Mouse (Mus musculus) telencephalon, adult 2 months (tissue): ENCODE results near the gene Myo9a.
"Not testable (repeated sequence)": the region's sequence is repeated elsewhere in the genome, so short reads cannot be mapped to it uniquely, and the experiment has no call there.

ENCODE experiments used
- DNase-seq: peaks from one replicate; pipeline ENCODE4 v3.0.0-alpha.2; 2011; ENCODE audit warnings: low read depth, low spot score

Myo9a gene

GRCm38 (mm10) chr9:59948691-59949250, 198.1 kb downstream of the Myo9a start:
- DNase-seq = no peak

GRCm38 (mm10) chr9:59949511-59949910, 198.8 kb downstream of the Myo9a start:
- DNase-seq = no peak

- DNase-seq = no peak
These were observed 199.3 kb downstream of the Myo9a start for GRCm38 (mm10) chr9:59949981-59950380.

- no peak for DNase-seq
These were observed 200.5 kb downstream of the Myo9a start for GRCm38 (mm10) chr9:59951001-59951750.

- DNase-seq = no peak
These were observed 201.2 kb downstream of the Myo9a start for GRCm38 (mm10) chr9:59951943-59952342.

- DNase-seq = no peak
These were observed 201.9 kb downstream of the Myo9a start for GRCm38 (mm10) chr9:59952515-59953070.

GRCm38 (mm10) chr9:59953556-59953955, 202.9 kb downstream of the Myo9a start:
- DNase-seq = no peak

GRCm38 (mm10) chr9:59955199-59955598, 204.5 kb downstream of the Myo9a start:
- DNase-seq = no peak

- DNase-seq = no peak
These were observed 205.0 kb downstream of the Myo9a start for GRCm38 (mm10) chr9:59955692-59956091.

GRCm38 (mm10) chr9:59956496-59956895, 205.8 kb downstream of the Myo9a start:
- no peak for DNase-seq

- not testable (repeated sequence) for DNase-seq
These were observed 207.4 kb downstream of the Myo9a start for GRCm38 (mm10) chr9:59958115-59958514.

- peak; percentile 32 for DNase-seq
These were observed 208.6 kb downstream of the Myo9a start for GRCm38 (mm10) chr9:59959276-59959675.

GRCm38 (mm10) chr9:59960559-59960958, 209.9 kb downstream of the Myo9a start, which contains the start of gene Nr2e3:
Gene Nr2e3, minus strand, starts transcription at chr9:59960659.
- no peak for DNase-seq

GRCm38 (mm10) chr9:59961201-59961955, 210.7 kb downstream of the Myo9a start:
- no peak for DNase-seq

GRCm38 (mm10) chr9:59964367-59964766, 213.7 kb downstream of the Myo9a start:
- DNase-seq = peak; percentile 62

- DNase-seq = no peak
These were observed 214.3 kb downstream of the Myo9a start for GRCm38 (mm10) chr9:59965046-59965445.

GRCm38 (mm10) chr9:59969383-59969782, 218.7 kb downstream of the Myo9a start:
- DNase-seq = peak; percentile 24

GRCm38 (mm10) chr9:59971263-59971662, 220.6 kb downstream of the Myo9a start:
- DNase-seq = no peak
